Mouse (Mus musculus) lung, embryonic 14.5 days (tissue): ENCODE measurements around the gene Lgr4. TPM values are rescaled to one million over a fixed set of nuclear protein-coding genes. Genes with fewer than 3 reads are reported as not detected.

ENCODE experiments used
- ATAC-seq: fragments of 200-750 bp; cut with Nextera tagmentation; 2 replicates; pipeline ENCODE4 v1.8.0; 2017; ENCODE audit warnings: mild to moderate bottlenecking, moderate TSS enrichment, moderate library complexity; ENCODE audit not compliant: insufficient read depth
- DNase-seq: peaks from one replicate; pipeline ENCODE4 v3.0.0-alpha.2; 2015
- H3K27ac ChIP-seq: fragments of 300-500 bp; sonication (generic); 2 replicates; pipeline ENCODE4 v1.5.1; 2014; ENCODE audit warnings: low read depth, mild to moderate bottlenecking, moderate library complexity
- H3K27me3 ChIP-seq: fragments of 300-500 bp; sonication (generic); 2 replicates; pipeline ENCODE4 v1.6.1; 2014; ENCODE audit warnings: low read length, control low read depth; ENCODE audit not compliant: insufficient read depth
- H3K36me3 ChIP-seq: fragments of 300-500 bp; sonication (generic); 2 replicates; pipeline ENCODE4 v1.6.1; 2014; ENCODE audit warnings: control low read depth; ENCODE audit not compliant: insufficient read depth
- H3K4me1 ChIP-seq: fragments of 300-500 bp; sonication (generic); 2 replicates; pipeline ENCODE4 v1.6.1; 2014; ENCODE audit warnings: antibody characterized with exemption, control low read depth; ENCODE audit not compliant: insufficient read depth
- H3K4me2 ChIP-seq: fragments of 300-500 bp; sonication (generic); 2 replicates; pipeline ENCODE4 v1.6.1; 2014; ENCODE audit warnings: mild to moderate bottlenecking
- H3K4me3 ChIP-seq: fragments of 300-500 bp; sonication (generic); 2 replicates; pipeline ENCODE4 v1.5.1; 2014; ENCODE audit warnings: low read depth, low read length
- H3K9ac ChIP-seq: fragments of 300-500 bp; sonication (generic); 2 replicates; pipeline ENCODE4 v1.6.1; 2014
- H3K9me3 ChIP-seq: fragments of 300-500 bp; sonication (generic); 2 replicates; pipeline ENCODE4 v1.6.1; 2016; ENCODE audit warnings: low read depth, low read length, control low read depth
- CTCF ChIP-seq: IDR thresholded peaks from 2 replicates; pipeline ENCODE4 v1.5.1; 2016; ENCODE audit warnings: antibody characterized with exemption, low read depth
- WGBS: fragments of 180-500 bp; shearing (Covaris S2); extraction: QIAGEN DNeasy Blood & Tissue Kit; methylation state at CpG from one replicate; pipeline ENCODE4 v1.1.7; 2014; 5-methylcytosine and 5-hydroxymethylcytosine counted together
- polyA plus RNA-seq: library from polyadenylated mRNA; unstranded; fragments of >200 nt; fragmentation: Nextera tagmentation; extraction: Ambion mirVana; gene quantifications from 2 replicates; pipeline ENCODE4 v1.2.1, GENCODE M21; 2014

The Lgr4 gene
- polyA plus RNA-seq, 1 experiment from 2014 or later, result 3.4 TPM

DNA sequence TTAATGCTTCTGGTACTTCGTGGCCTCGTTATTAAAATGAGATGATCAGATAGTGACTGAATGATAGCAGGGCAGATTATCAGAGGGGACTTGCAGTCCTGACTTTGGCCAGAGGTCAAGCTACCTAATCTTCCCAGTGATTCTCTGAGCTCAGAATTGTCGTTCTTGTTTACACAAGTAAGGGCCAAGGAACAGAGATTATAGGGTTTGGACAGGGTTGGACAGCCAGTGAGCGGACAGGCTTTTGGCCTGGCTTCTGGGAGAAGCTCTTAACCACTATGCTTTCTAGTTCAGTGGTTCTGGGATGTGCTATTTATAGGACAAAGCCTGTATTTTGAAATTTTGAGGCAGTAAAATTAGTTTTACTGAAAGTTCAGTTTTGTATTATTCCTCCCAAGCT is 39.3 kb downstream of the Lgr4 start:
- H3K9ac ChIP-seq, result no peak overlapping the region
- no peaks in the 10 kb centered on the region for H3K27me3 ChIP-seq
- no peak for TF ChIP-seq CTCF
- WGBS, result 43% methylated on average over 4 of the region's 4 CpGs
- H3K27ac ChIP-seq, result no peak overlapping the region
- no peak overlapping the region for H3K4me3 ChIP-seq
- H3K9me3 ChIP-seq, result no peaks in the 10 kb centered on the region
- H3K4me2 ChIP-seq, result no peak overlapping the region
- DNase-seq (no peak), ATAC-seq (no peak)
- no peaks in the 10 kb centered on the region for H3K36me3 ChIP-seq
- H3K4me1 ChIP-seq, result no peaks in the 10 kb centered on the region

DNA sequence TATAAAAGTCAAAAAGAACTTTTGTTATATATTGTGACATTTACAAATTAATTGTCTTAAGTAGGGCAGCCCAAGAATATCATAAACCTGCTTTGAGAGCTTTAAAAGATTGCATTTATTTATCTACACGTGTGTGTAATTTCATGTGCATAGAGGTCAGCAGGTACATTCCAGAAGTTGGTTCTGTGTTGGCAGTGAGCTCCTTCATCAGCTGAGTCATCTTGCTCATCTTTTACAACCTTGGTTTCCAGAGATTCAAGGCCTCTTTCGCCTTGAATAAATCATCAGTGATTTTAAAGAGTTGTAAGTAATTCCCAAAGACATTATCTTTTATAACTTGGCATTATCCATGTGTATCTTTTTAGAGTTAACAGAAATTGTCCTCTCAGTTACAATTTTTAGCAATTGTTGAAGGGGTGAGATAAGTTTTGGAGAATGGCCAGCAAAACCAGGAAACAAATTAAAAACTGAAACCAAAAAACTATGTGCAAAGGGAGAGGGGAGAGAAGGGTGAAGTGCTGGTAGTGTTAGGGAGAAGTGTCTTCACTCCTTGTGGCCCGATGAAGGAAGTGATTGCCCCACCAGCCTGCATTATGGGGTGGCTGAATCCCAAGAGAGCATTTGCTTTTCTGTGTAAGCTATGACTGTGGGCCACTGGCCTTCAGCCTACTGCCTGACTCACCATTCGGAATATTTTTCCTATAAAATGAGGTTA is 41.4 kb downstream of the Lgr4 start:
- WGBS, result 71% methylated on average over 4 of the region's 4 CpGs
- no peaks in the 10 kb centered on the region for H3K27me3 ChIP-seq
- H3K9me3 ChIP-seq, result no peaks in the 10 kb centered on the region
- no peak overlapping the region for H3K27ac ChIP-seq
- TF ChIP-seq CTCF, result no peak
- H3K4me3 ChIP-seq, result no peak overlapping the region
- H3K4me1 ChIP-seq, result no peaks in the 10 kb centered on the region
- DNase-seq, result peak; percentile 12
- H3K9ac ChIP-seq, result no peak overlapping the region
- no peak; the same call in 1 of the 2 replicates for ATAC-seq
- H3K36me3 ChIP-seq, result no peaks in the 10 kb centered on the region
- H3K4me2 ChIP-seq, result no peak overlapping the region

DNA sequence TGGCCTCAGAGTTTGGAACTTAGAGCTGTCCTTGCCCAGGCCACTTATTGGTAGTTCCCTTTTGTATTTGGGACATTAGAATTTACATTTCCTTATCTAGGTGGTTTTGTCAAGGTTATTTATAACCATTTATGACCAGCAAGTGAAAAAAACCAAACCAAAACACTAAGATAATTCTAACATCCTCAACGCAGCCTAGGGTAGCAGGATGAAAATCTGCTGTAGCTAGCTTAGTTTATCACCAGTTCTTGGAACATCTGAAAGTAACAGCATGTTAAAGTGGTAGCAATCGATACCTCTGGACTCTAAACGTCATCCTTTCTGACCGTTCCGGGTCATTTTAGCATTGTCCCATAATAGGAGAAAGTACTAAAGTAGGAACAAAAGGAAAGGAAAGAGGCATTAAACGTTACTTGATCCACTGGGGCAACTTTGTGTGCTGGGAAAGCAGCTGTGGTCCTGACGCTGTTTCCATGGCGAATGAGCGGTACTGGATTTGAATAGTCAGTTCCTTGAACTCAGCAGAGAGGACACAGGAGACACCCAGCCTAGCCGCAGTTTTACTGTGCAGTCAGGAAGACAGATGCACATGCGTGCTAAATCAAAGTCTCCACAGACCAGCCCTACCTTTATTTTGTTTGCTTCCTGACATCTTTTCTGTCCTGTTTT is 42.1 kb downstream of the Lgr4 start:
- DNase-seq, result no peak
- H3K9me3 ChIP-seq, result no peaks in the 10 kb centered on the region
- no peaks in the 10 kb centered on the region for H3K36me3 ChIP-seq
- no peak for TF ChIP-seq CTCF
- WGBS, result 70% methylated on average over 11 of the region's 11 CpGs
- H3K4me1 ChIP-seq, result no peaks in the 10 kb centered on the region
- no peaks in the 10 kb centered on the region for H3K27me3 ChIP-seq
- no peak overlapping the region for H3K4me3 ChIP-seq
- no peak overlapping the region for H3K27ac ChIP-seq
- H3K9ac ChIP-seq, result no peak overlapping the region
- H3K4me2 ChIP-seq, result no peak overlapping the region
- ATAC-seq, result no peak

DNA sequence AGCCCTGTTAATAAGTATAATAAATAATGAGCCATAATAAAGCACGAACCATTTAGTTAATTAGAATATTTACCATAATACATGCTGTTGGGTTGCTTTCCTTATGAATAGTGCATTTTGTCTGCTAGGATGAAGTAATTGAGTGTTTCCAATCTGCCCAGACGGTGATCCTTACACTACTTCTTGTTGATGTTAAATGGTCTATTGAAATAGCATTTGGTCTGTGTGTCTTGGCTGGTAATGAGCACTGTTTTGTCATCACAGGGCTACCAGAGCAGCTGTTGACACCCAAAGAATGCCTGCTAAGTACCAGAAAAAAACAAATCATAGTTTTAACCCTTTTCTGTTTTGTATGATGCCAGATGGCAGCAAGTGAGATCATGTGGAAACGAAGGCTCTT is 42.8 kb downstream of the Lgr4 start:
- 67% methylated on average over 3 of the region's 3 CpGs for WGBS
- Histone ChIP-seq H3K9ac (no peak overlapping the region), H3K9me3 (no peaks in the 10 kb centered on the region), H3K36me3 (no peaks in the 10 kb centered on the region), H3K4me1 (no peaks in the 10 kb centered on the region), H3K27ac (no peak overlapping the region), H3K4me2 (no peak overlapping the region), H3K27me3 (no peaks in the 10 kb centered on the region), H3K4me3 (no peak overlapping the region)
- ATAC-seq (no peak), DNase-seq (no peak)
- no peak for TF ChIP-seq CTCF

DNA sequence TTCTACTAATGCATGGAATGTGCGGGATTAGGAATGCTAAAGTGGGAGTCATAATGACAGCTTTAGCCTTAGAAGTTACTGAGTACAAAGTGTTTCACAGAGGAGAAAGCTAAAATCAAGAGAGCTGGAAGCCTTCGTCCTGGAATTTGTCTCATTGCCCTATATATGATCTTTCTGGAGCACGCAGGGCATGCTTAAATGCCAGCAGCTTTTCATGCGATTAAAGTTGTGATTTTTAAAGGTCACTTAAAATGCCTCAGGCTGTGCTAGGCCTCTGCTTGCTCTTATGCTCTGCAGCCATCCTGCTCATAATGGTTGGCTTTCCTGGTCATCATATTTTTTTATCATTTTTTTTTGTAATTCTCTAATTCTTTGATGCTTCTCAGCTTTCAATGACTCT is 43.7 kb downstream of the Lgr4 start:
- no peak for DNase-seq
- no peak overlapping the region for H3K27ac ChIP-seq
- no peak overlapping the region for H3K4me2 ChIP-seq
- no peaks in the 10 kb centered on the region for H3K9me3 ChIP-seq
- H3K27me3 ChIP-seq, result no peaks in the 10 kb centered on the region
- no peak overlapping the region for H3K4me3 ChIP-seq
- no peaks in the 10 kb centered on the region for H3K4me1 ChIP-seq
- no peaks in the 10 kb centered on the region for H3K36me3 ChIP-seq
- no peak overlapping the region for H3K9ac ChIP-seq
- no peak for TF ChIP-seq CTCF
- no peak for ATAC-seq
- 76% methylated on average over 4 of the region's 4 CpGs for WGBS

DNA sequence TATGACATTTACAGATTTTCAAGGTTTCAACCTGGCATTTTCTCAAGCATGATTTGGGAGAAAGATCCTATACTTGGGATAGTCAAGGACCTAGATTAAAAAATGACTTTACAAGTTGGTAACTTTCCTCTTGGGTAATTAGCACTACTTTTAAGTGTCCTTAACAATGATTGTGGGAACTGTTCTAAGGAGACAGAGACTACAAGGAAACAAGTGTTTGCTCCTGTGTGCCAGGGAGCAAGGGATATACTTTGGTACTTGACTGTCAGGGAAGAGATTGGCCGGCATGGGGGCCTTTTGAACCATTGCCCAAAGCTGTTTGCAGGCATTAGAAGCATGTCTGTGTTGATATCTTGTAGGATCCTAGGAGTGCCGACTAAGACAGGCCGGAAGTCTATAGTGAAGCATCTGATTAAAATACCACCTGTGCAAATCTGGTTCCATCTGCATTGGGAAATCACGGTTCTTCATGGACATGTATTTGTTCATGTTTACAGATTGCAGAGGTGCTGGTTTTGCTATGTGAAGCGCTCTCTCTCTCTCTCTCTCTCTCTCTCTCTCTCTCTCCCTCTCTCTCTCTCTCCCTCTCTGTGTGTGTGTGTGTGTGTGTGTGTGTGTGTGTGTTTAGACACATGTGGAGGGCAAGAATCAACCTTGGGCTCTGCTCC is 46.3 kb downstream of the Lgr4 start:
- no peak overlapping the region for H3K4me3 ChIP-seq
- DNase-seq (no peak), ATAC-seq (no peak)
- no peaks in the 10 kb centered on the region for H3K9me3 ChIP-seq
- 81% methylated on average over 5 of the region's 5 CpGs for WGBS
- H3K4me2 ChIP-seq, result no peak overlapping the region
- H3K27me3 ChIP-seq, result no peaks in the 10 kb centered on the region
- H3K9ac ChIP-seq, result no peak overlapping the region
- no peaks in the 10 kb centered on the region for H3K4me1 ChIP-seq
- no peaks in the 10 kb centered on the region for H3K36me3 ChIP-seq
- H3K27ac ChIP-seq, result no peak overlapping the region
- TF ChIP-seq CTCF, result no peak

DNA sequence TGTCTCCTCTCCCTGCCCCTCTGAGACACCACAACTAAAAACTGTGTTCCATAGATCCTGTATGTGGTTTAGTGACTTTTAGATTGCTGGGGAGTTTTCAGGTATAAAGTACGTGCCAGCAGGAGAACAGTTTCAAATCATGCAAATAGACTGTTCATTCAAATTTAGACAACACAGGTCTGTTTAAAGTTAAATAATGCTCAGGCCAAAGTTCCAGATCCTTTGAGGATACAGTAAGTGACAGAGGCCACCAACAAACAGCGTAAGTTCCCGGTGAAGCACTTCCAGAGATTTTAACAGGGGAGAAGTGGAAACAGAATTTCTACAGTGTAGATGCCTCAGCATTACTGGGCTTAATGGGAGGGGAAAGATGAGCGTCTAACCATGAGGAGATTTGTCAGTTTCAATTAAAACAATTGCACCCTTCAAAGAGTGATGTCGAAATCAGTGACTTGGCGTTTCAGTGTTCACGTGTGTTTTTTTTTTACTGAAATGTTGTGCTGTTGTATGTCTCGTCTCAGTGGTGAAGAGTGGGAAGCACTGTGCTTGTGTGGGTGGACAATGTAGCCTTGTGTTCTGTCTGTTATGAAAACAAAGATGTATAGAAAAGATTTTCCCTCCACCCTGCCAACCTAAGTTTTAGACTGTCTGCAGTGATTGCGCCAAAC is 48.4 kb downstream of the Lgr4 start:
- no peak overlapping the region for H3K4me2 ChIP-seq
- WGBS, result 80% methylated on average over 9 of the region's 9 CpGs
- H3K4me1 ChIP-seq, result no peaks in the 10 kb centered on the region
- H3K27me3 ChIP-seq, result no peaks in the 10 kb centered on the region
- DNase-seq (no peak), ATAC-seq (no peak)
- no peak for TF ChIP-seq CTCF
- no peak overlapping the region for H3K4me3 ChIP-seq
- H3K36me3 ChIP-seq, result no peaks in the 10 kb centered on the region
- no peaks in the 10 kb centered on the region for H3K9me3 ChIP-seq
- no peak overlapping the region for H3K27ac ChIP-seq
- H3K9ac ChIP-seq, result no peak overlapping the region
